In the genomic region with DNA sequence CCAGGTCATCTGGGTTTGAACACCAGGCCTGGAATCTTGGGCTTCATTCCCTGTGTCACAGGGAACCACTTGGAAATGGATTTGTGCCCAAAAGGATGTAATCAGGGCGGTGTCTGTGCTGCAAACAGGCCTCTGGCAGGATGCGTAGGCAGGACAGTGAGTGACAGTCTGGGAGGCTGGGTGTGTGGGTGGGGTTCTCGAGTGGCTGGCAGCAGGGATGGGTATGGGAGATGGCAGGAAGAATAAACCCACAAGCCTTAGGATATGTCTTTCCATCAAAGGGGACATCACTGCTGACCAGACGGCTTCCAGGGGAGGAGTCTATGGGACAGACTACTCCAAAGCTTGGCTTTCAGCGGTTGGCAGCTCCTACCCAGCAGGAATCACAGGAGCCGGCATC, we compare ENCODE assay signal across 12 mouse cellular contexts.
DNase-seq lines count a peak whose midpoint lies in the region; TF ChIP-seq lines count a peak whose summit lies in the region.
"Had no signal": no experiment of that assay in that cellular context is flagged by ENCODE, and none has a peak within 500 bp of the region (broad histone marks: within the 10 kb centered on the region; RNA-seq: fewer than 3 reads in every experiment).

No protein-coding gene starts in this region.

- H3K36me3 ChIP-seq in embryonic facial prominence, embryonic 10.5 days (replicated peaks) = no peaks in the 10 kb centered on the region

- DNase-seq in adrenal gland, adult 2 months = peak; percentile 30
- no peak for DNase-seq in adrenal gland, adult 8-10 months
- peak; percentile 37 for DNase-seq in fat pad, adult 2 months (ENCODE audit: extremely low read depth, low read depth, low spot score)
- peak; percentile 48 to 62 for DNase-seq in layer of hippocampus, postnatal 10 days (ENCODE audit: low spot score in 2 of 2)
- DNase-seq in lung, adult 2 months = peak; percentile 4
- no peak for DNase-seq in neural tube, embryonic 10.5 days (ENCODE audit: extremely low spot score, low spot score)
- DNase-seq in embryonic facial prominence, embryonic 10.5 days (ENCODE audit: low spot score) = no peak
- no peak for DNase-seq in urinary bladder, adult 2 months (ENCODE audit: low spot score)
- DNase-seq: adrenal gland, postnatal 36 days; heart, postnatal 14 days; thymus, postnatal 25 days had no signal

- H3K27me3 ChIP-seq in embryonic facial prominence, embryonic 10.5 days (replicated peaks; ENCODE audit: low read depth, poor library complexity, severe bottlenecking) = no peaks in the 10 kb centered on the region

- H3K27ac ChIP-seq in embryonic facial prominence, embryonic 10.5 days (replicated peaks) = no peak overlapping the region

- H3K4me3 ChIP-seq in lung, adult 2 months (replicated peaks; ENCODE audit: extremely low read depth, low read depth, low read length) = no peak overlapping the region
- H3K4me3 ChIP-seq in embryonic facial prominence, embryonic 10.5 days = no peak overlapping the region
- H3K4me3 ChIP-seq: megakaryocyte, embryonic 14.5 days had no signal

- no peak for TF ChIP-seq POLR2A in lung, adult 2 months (IDR thresholded peaks at IDR 0.05; ENCODE audit: borderline replicate concordance, extremely low read depth, low read depth, low read length)

- no peak for TF ChIP-seq CTCF in lung, adult 2 months (IDR thresholded peaks at IDR 0.05; ENCODE audit: insufficient read depth, low read length)

- no peaks in the 10 kb centered on the region for H3K9me3 ChIP-seq in embryonic facial prominence, embryonic 10.5 days
- H3K9me3 ChIP-seq: megakaryocyte, embryonic 14.5 days had no signal

- H3K4me1 ChIP-seq in lung, adult 2 months (ENCODE audit: control insufficient read depth, insufficient read depth, low read length) = no peaks in the 10 kb centered on the region
- no peaks in the 10 kb centered on the region for H3K4me1 ChIP-seq in embryonic facial prominence, embryonic 10.5 days
- H3K4me1 ChIP-seq: megakaryocyte, embryonic 14.5 days had no signal

- 44% methylated on average over 6 of the region's 6 CpGs for WGBS in lung, adult 2 months
- WGBS in embryonic facial prominence, embryonic 10.5 days = 82% methylated on average over 6 of the region's 6 CpGs

Comparison
In these comparisons a context has a peak if more than half of its experiments do, and no peak if none do; other contexts are left out.
1. DNase-seq: peak in adrenal gland, adult 2 months (single experiment), fat pad, adult 2 months (single experiment), layer of hippocampus, postnatal 10 days (2 of 2) and lung, adult 2 months (single experiment); none in adrenal gland, adult 8-10 months (single experiment), neural tube, embryonic 10.5 days (single experiment), embryonic facial prominence, embryonic 10.5 days (single experiment) and urinary bladder, adult 2 months (single experiment).